Mouse (Mus musculus) ES-Bruce4 (cell line): Measurements from ENCODE around the gene Vmac. TPM values are rescaled to one million over a fixed set of nuclear protein-coding genes. Genes with fewer than 3 reads are reported as not detected.

ENCODE experiments used
- H3K27ac ChIP-seq: 2 replicates; pipeline ENCODE4 v1.5.1; 2012; ENCODE audit warnings: low read length, inconsistent platforms; ENCODE audit not compliant: insufficient read depth
- H3K27me3 ChIP-seq: 2 replicates; pipeline ENCODE4 v1.6.1; 2012; ENCODE audit warnings: mild to moderate bottlenecking, low read length, inconsistent platforms; ENCODE audit not compliant: control insufficient read depth, poor library complexity, insufficient read depth, severe bottlenecking
- H3K36me3 ChIP-seq: 2 replicates; pipeline ENCODE4 v1.6.1; 2012; ENCODE audit warnings: inconsistent platforms, mild to moderate bottlenecking, low read length, moderate library complexity; ENCODE audit not compliant: control insufficient read depth, poor library complexity, insufficient read depth, severe bottlenecking
- H3K4me1 ChIP-seq: one replicate; pipeline ENCODE4 v1.8.1; 2011; ENCODE audit warnings: low read length; ENCODE audit not compliant: control insufficient read depth, insufficient read depth
- H3K4me3 ChIP-seq: 2 replicates; pipeline ENCODE4 v1.5.1; 2011; ENCODE audit warnings: low read depth, mild to moderate bottlenecking, low read length
- H3K9ac ChIP-seq: 2 replicates; pipeline ENCODE4 v1.6.1; 2012; ENCODE audit warnings: low read depth, mild to moderate bottlenecking, inconsistent platforms; ENCODE audit not compliant: poor library complexity, severe bottlenecking
- H3K9me3 ChIP-seq: replicated peaks from 2 replicates; pipeline ENCODE4 v1.6.1; 2012; ENCODE audit warnings: mild to moderate bottlenecking, low read length, inconsistent platforms; ENCODE audit not compliant: control insufficient read depth, poor library complexity, insufficient read depth, severe bottlenecking
- CTCF ChIP-seq: IDR thresholded peaks from one replicate; pipeline ENCODE4 v1.8.1; 2011; ENCODE audit warnings: low read depth, low read length
- EP300 ChIP-seq: IDR thresholded peaks from 2 replicates; pipeline ENCODE4 v1.6.1; 2011; ENCODE audit warnings: low read depth, low read length; ENCODE audit not compliant: insufficient read depth
- POLR2A ChIP-seq: IDR thresholded peaks from one replicate; pipeline ENCODE4 v1.8.1; 2011; ENCODE audit warnings: low read length; ENCODE audit not compliant: insufficient read depth
- polyA plus RNA-seq: library from polyadenylated mRNA; stranded (reverse); fragments of >200 nt; gene quantifications from 2 replicates; pipeline ENCODE4 v1.2.4, GENCODE M21; 2011; ENCODE audit warnings: low read depth; ENCODE audit not compliant: missing spikeins, insufficient read depth, insufficient read length

Vmac gene
- polyA plus RNA-seq, 1 experiment, result 23.2 TPM

DNA sequence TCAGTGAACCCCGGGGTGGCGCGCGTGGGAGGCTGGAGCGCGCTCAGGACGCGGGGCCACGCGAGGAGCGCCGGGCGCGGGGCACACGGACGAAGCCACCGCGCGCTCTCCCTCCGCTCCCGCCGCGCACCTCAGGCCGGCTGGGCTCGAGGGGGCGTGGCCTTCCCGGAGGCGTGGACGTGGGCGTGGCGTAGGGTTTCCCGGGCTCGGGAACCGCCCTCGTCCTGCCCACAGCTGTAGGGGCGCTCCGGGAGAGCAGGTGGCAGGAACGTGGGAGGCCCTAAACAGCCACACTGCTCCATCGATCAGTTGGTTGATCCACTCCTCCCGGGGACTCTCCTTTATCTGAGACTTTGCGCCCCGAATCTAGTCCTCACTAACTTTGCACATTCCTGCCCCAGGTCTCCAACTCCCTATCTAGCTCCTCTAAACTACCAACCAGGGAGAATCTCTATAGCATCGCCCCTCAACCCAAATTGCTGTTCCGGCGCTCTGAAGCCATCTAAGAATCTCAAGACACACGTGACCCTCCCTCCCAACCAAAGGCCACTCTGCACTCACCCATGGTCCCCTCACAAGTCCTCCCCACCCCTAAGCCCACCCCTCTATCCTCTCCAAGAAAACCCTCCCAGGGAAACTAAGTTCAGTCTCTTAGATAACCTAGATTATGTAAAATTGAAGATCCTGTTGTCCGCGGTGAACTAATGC lies 39.7 kb upstream of the Vmac start, which contains the start of gene Nrtn:
Nrtn (minus strand) TSS at position 115 of the 708 bp plus-strand sequence.
- H3K9ac ChIP-seq, result peak within 1 kb of the TSS; percentile 83
- H3K9me3 ChIP-seq, result no peaks in the 10 kb centered on the region
- peaks cover 5% of the 10 kb centered on the region for H3K4me1 ChIP-seq
- H3K36me3 ChIP-seq, result no peaks in the 10 kb centered on the region
- TF ChIP-seq POLR2A, result peak; percentile 49
- TF ChIP-seq CTCF, result no peak
- 0 out of 2 replicates have a peak, but pooled peaks have one; percentile 17 for TF ChIP-seq EP300
- no peak within 1 kb of the TSS for H3K27ac ChIP-seq
- H3K4me3 ChIP-seq, result peak within 1 kb of the TSS; percentile 64
- H3K27me3 ChIP-seq, result no peaks in the 10 kb centered on the region

DNA sequence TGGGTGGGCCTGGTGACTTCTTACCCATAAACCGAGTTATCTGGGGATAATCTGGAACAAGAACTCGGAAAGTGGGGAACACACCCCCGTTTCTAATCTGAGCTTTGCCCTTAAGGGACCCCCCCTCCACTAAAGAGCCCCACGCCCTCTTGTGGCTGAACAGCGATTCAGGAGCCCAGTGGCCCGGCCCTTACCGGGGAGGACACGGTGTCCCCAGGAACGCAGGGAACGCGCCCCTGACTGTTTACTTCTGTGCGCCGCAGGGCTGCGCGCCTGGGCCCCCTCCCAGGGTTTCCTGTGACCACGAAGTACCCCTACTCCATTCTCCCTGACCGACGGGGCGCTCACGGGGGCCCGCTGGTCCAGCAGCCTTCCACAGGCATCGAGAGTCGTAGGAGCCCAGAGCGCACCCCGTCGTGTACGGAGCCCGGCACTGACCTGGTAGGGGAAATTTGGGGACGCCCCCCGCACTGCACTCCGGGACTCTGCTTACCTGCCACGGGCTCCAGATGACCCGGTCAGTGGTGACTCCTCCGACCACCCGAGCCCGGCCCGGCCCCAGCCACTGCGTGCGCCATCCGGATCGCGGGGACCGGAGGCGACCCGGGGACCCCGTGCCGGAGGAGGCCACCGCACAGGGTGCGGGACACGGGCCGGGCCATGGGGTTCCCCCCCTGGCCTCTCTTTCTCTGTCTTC lies 39.0 kb upstream of the Vmac start:
- Histone ChIP-seq H3K4me3 (peak overlapping the region; percentile 64), H3K9ac (peak overlapping the region; percentile 83), H3K27ac (no peak overlapping the region), H3K4me1 (peaks cover 5% of the 10 kb centered on the region), H3K27me3 (no peaks in the 10 kb centered on the region), H3K9me3 (no peaks in the 10 kb centered on the region), H3K36me3 (no peaks in the 10 kb centered on the region)
- TF ChIP-seq CTCF (peak; percentile 40), POLR2A (no peak), EP300 (no peak)

DNA sequence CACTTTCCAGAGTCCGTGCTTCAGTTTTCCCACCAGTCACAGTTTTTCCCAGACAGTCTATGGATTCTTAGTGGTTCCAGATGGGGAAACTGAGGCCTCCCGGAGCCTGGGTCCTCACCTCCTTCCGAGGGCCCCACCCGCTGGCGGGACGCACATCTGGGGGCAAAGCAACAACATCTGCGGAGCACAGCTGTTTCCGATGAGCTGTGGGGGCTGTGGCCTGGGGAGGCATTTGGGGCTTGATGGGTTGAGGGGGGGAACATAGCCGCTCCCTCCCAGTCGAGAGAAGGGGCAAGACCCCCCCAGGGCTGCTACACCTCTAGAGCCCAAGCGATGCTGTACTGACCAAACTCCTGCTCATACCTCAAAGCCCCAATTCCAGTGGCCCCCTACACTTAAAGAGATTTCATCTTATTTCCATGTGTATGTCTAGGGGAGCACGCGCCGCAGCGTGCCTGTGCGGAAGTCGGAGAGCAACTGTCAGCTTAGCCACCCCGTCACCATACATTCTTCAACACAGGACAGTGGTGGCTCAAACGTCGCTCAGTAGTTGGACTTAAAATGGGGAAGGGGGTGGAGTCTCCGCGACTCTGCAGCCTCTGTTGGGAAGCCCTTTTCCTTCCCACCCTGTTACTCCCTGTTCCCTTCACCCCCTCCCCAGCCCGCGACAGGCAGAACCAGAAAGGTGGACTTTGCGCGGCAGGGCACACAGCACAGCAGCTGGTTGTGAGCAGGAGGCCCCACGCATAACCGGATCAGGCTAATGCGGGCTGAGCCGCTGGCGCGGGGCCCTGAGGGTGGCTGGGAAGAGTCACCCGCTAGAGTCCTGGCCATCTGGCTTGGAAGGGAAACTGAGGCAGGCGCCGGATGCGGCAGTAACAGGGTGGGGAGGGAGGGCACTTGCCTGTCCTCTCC lies 36.7 kb upstream of the Vmac start:
- Histone ChIP-seq H3K9me3 (no peaks in the 10 kb centered on the region), H3K36me3 (no peaks in the 10 kb centered on the region), H3K27me3 (no peaks in the 10 kb centered on the region), H3K27ac (no peak overlapping the region), H3K9ac (no peak overlapping the region), H3K4me3 (peak overlapping the region; percentile 3), H3K4me1 (peaks cover 5% of the 10 kb centered on the region)
- TF ChIP-seq CTCF (no peak), POLR2A (no peak), EP300 (no peak)

DNA sequence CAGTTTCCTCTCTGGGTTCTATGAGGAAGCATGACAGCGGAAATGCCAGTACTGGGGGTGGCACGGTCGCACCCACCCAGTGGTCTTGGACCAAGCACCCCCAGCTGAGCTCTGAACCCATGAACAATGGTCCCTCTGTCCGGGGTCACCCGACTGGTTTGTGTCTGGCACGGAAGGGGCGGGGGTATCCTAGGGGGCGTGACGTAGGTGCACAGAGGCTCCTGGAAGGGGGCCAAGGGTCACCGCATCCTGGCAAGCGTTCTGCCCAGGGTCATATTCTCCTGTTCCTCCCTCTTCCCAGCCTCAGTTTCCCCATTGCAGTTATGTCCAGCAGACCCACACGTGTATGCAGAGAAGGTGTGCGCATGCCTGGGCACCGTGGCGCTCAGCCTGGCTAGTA lies 35.6 kb upstream of the Vmac start:
- H3K36me3 ChIP-seq, result no peaks in the 10 kb centered on the region
- peaks cover 4% of the 10 kb centered on the region for H3K4me1 ChIP-seq
- H3K9ac ChIP-seq, result peak overlapping the region; percentile 16; the same call in 1 of the 2 replicates
- TF ChIP-seq EP300 (no peak), POLR2A (no peak), CTCF (no peak)
- no peaks in the 10 kb centered on the region for H3K9me3 ChIP-seq
- H3K4me3 ChIP-seq, result no peak overlapping the region
- H3K27ac ChIP-seq, result no peak overlapping the region
- H3K27me3 ChIP-seq, result no peaks in the 10 kb centered on the region

DNA sequence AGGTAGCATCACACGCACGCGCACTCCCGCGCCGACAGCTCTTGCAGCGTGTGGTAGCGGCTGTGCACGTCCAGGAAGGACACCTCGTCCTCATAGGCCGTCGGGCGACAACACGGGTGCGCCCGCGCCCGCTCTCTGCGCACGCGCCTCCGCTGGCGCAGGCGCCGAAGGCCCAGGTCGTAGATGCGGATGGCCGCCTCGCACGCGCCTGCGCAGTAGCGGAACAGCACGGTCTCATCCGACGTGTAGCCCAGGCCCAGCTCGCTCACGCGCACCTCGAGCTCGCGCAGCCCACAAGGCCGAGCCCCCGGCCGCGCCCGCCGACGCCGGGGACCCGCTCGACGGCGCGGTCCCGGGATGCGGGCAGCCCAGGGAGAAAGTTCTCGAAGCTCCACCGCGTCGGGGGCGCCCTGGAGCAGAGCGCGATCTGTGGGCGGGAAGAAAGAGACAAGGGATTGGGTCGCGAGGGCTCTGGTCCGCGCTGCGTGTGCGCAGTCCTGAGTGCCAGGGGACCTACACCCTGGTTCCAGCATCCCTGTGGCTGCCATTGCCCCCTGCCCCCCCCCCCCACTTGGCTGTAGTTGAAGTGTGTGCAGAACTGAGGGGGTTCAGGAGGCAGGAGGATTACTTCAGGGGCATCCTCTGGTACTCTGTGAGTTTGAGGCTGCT lies 33.7 kb upstream of the Vmac start:
- Histone ChIP-seq H3K4me3 (peak overlapping the region; percentile 44), H3K27me3 (no peaks in the 10 kb centered on the region), H3K36me3 (no peaks in the 10 kb centered on the region), H3K9me3 (no peaks in the 10 kb centered on the region), H3K9ac (peak overlapping the region; percentile 39), H3K4me1 (peaks cover 2% of the 10 kb centered on the region), H3K27ac (no peak overlapping the region)
- TF ChIP-seq CTCF (no peak), EP300 (no peak), POLR2A (no peak)
